Mouse (Mus musculus) layer of hippocampus, postnatal 10 days (tissue): ENCODE data around the gene Gm21190. TPM values are rescaled to one million over a fixed set of nuclear protein-coding genes. Genes with fewer than 3 reads are reported as not detected.
A peak's percentile ranks its signal among the peaks of the same experiment; 100 is the strongest.
"Not testable (repeated sequence)": the region's sequence is repeated elsewhere in the genome, so short reads cannot be mapped to it uniquely, and the experiment has no call there.

ENCODE experiments used
- DNase-seq, 2 experiments: peaks; one replicate each; pipeline ENCODE4 v3.0.0; 2021; ENCODE audit warnings: low spot score in 2 of 2
- long read RNA-seq: library from polyadenylated mRNA; stranded (forward); transcript quantifications from one replicate; pipeline ENCODE4 v2.0.0, GENCODE M21; 2023
- total RNA-seq, 2 experiments: library from RNA; stranded (reverse); gene quantifications; 2 replicates each; pipeline ENCODE4 v1.2.3; 2021

Gm21190 gene
- total RNA-seq: not detected
- long read RNA-seq: 0 reads

- DNase-seq: not testable (repeated sequence)
Observed at GRCm38 (mm10) chr5:15529122-15529521, at the start of gene Gm21190. Gene Gm21190 (minus strand): TSS chr5:15529222.

- not testable (repeated sequence) for DNase-seq
Observed at GRCm38 (mm10) chr5:15577033-15577432, 48.0 kb upstream of the Gm21190 start, which contains the start of gene Gm21083. Gene Gm21083 (plus strand): TSS chr5:15577333.

- DNase-seq: not testable (repeated sequence)
Observed at GRCm38 (mm10) chr5:15573735-15574134, 44.7 kb upstream of the Gm21190 start.

GRCm38 (mm10) chr5:15561425-15562264 is 32.6 kb upstream of the Gm21190 start:
- DNase-seq: not testable (repeated sequence)

- not testable (repeated sequence) for DNase-seq
Observed at GRCm38 (mm10) chr5:15558654-15559053, 29.6 kb upstream of the Gm21190 start.

GRCm38 (mm10) chr5:15549606-15550005 is 20.6 kb upstream of the Gm21190 start:
- DNase-seq: not testable (repeated sequence)

GRCm38 (mm10) chr5:15549134-15549533 is 20.1 kb upstream of the Gm21190 start:
- DNase-seq: not testable (repeated sequence)

GRCm38 (mm10) chr5:15548642-15549041 is 19.6 kb upstream of the Gm21190 start:
- DNase-seq: not testable (repeated sequence)

GRCm38 (mm10) chr5:15522470-15522869 is 6.6 kb downstream of the Gm21190 start:
- not testable (repeated sequence) for DNase-seq

GRCm38 (mm10) chr5:15522028-15522427 is 7.0 kb downstream of the Gm21190 start:
- DNase-seq: not testable (repeated sequence)

GRCm38 (mm10) chr5:15520418-15520817 is 8.6 kb downstream of the Gm21190 start:
- DNase-seq: peak; percentile 17 to 44

- DNase-seq: not testable (repeated sequence)
Observed at GRCm38 (mm10) chr5:15517150-15517549, 11.9 kb downstream of the Gm21190 start.

GRCm38 (mm10) chr5:15512236-15512635 is 16.8 kb downstream of the Gm21190 start:
- DNase-seq: not testable (repeated sequence)

GRCm38 (mm10) chr5:15509911-15510310 is 19.1 kb downstream of the Gm21190 start:
- DNase-seq: not testable (repeated sequence)

- not testable (repeated sequence) for DNase-seq
Observed at GRCm38 (mm10) chr5:15508460-15509451, 20.3 kb downstream of the Gm21190 start.

- DNase-seq: not testable (repeated sequence)
Observed at GRCm38 (mm10) chr5:15507757-15508459, 21.1 kb downstream of the Gm21190 start.

- DNase-seq: no peak
Observed at GRCm38 (mm10) chr5:15507309-15507619, 21.8 kb downstream of the Gm21190 start.

- peak; percentile 31 to 51 for DNase-seq
Observed at GRCm38 (mm10) chr5:15506575-15507308, 22.3 kb downstream of the Gm21190 start.

- DNase-seq: peak; percentile 18 to 44
Observed at GRCm38 (mm10) chr5:15498774-15499400, 30.1 kb downstream of the Gm21190 start.

- not testable (repeated sequence) for DNase-seq
Observed at GRCm38 (mm10) chr5:15498350-15498749, 30.7 kb downstream of the Gm21190 start.
